Mouse (Mus musculus): Measurements from ENCODE around the gene Lrrn2. TPM values are rescaled to one million over a fixed set of nuclear protein-coding genes. Genes with fewer than 3 reads are reported as not detected.

Gene Lrrn2
- total RNA-seq (2015; ENCODE audit: low replicate concordance) (not detected in 2 replicates), total RNA-seq (2017; ENCODE audit: low replicate concordance) (not detected in 2 replicates)

GRCm38 (mm10) chr1:132880161-132881005 lies at the start of gene Lrrn2:
TSS of gene Lrrn2 (plus strand) at chr1:132880273.
- ATAC-seq (replicated peaks; ENCODE audit: low FRiP score, poor library complexity, severe bottlenecking) = no peak

DNA sequence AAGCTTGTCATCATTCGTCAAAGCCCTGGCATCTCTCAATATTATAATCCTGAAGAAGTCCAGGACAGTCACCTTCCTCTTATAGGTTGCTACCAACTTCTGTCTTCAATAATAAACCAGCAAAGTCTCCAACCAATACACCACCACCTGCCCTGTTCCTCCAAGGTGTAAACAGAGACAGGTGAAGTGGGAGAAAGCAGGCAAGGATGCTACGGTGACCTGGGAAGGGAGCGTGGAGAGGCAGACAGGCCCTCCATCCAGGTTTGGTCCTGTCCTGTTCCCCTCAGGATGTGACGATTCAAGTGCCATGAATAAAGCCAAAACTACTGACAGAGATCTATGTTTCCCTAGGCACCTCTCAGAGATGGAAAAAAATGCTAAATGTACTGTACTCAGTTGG lies 48.1 kb upstream of the Lrrn2 start:
- ATAC-seq (replicated peaks; ENCODE audit: low FRiP score, poor library complexity, severe bottlenecking) = no peak

DNA sequence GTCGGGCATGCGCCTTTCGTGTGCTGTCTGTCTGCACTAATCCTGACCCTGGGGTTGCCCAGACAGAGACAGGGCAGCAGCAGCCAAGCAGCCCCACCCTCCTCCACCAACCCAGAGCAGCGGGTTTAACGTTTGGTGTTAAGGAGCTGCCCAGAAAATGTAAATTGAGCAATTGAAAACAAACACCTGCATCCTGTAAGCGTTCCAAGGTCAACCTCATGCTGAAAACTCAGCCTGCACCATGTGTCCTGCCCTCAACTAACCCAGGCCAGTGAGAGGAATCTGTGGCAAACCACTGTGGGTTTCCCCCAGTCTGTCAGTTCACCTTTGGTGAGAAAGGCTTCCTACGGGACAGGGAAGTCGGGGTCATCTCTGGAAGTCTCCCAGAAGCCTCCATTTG lies 46.0 kb upstream of the Lrrn2 start:
- no peak for ATAC-seq (replicated peaks; ENCODE audit: low FRiP score, poor library complexity, severe bottlenecking)

GRCm38 (mm10) chr1:132836895-132837294 lies 43.2 kb upstream of the Lrrn2 start:
- ATAC-seq (replicated peaks; ENCODE audit: low FRiP score, poor library complexity, severe bottlenecking) = no peak

DNA sequence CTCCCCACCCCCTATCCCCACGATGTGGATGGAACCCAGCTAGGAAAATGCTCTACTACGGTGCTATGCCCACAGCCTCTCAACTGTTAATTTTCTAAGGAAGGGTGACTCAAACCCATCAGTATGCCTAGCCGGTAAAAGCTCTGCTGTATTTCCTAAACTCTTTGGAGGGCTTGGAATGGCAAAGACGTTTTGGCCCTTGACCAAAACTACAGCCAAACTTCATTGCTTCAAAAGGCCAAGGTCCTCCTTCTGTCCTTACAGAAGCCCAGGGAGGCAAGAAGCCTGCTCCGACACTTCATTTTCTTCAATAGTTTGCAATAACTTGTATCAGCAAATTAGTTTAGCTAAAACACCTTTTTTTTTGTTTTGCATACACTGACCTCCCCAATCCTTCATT lies 42.4 kb upstream of the Lrrn2 start:
- ATAC-seq (replicated peaks; ENCODE audit: low FRiP score, poor library complexity, severe bottlenecking) = no peak

- ATAC-seq (replicated peaks; ENCODE audit: low FRiP score, poor library complexity, severe bottlenecking) = no peak
Observed at GRCm38 (mm10) chr1:132838371-132838770, 41.7 kb upstream of the Lrrn2 start.

GRCm38 (mm10) chr1:132843612-132844011 lies 36.5 kb upstream of the Lrrn2 start:
- ATAC-seq (replicated peaks; ENCODE audit: low FRiP score, poor library complexity, severe bottlenecking) = no peak

- ATAC-seq (replicated peaks; ENCODE audit: low FRiP score, poor library complexity, severe bottlenecking) = no peak
Observed at GRCm38 (mm10) chr1:132844088-132844804, 35.8 kb upstream of the Lrrn2 start.

GRCm38 (mm10) chr1:132845766-132846165 lies 34.3 kb upstream of the Lrrn2 start:
- ATAC-seq (replicated peaks; ENCODE audit: low FRiP score, poor library complexity, severe bottlenecking) = no peak

GRCm38 (mm10) chr1:132850809-132851208 lies 29.3 kb upstream of the Lrrn2 start:
- no peak for ATAC-seq (replicated peaks; ENCODE audit: low FRiP score, poor library complexity, severe bottlenecking)

GRCm38 (mm10) chr1:132851296-132851695 lies 28.8 kb upstream of the Lrrn2 start:
- no peak for ATAC-seq (replicated peaks; ENCODE audit: low FRiP score, poor library complexity, severe bottlenecking)

GRCm38 (mm10) chr1:132851771-132852170 lies 28.3 kb upstream of the Lrrn2 start:
- no peak for ATAC-seq (replicated peaks; ENCODE audit: low FRiP score, poor library complexity, severe bottlenecking)

- no peak for ATAC-seq (replicated peaks; ENCODE audit: low FRiP score, poor library complexity, severe bottlenecking)
Observed at GRCm38 (mm10) chr1:132853312-132853711, 26.8 kb upstream of the Lrrn2 start.

GRCm38 (mm10) chr1:132858516-132859383 lies 21.3 kb upstream of the Lrrn2 start:
- no peak for ATAC-seq (replicated peaks; ENCODE audit: low FRiP score, poor library complexity, severe bottlenecking)

DNA sequence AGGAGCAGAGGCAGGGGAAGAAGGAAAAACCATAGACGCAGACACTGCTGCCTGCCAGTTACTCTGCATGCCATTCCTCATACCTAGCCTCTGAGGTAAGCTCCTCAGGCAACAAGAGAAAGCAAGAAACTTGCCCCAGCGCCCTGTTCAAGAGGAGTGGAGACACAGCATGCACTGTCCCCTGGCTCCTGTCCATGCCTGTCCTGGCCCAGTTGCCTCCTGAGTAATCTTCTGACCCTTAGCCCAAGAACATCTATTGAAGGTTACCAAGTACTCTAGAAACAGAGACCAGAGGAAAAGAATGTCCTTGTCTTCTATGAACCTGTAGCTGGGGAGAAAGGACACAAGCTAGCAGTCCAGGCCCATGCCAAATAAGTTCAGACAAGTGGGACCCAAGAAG lies 15.9 kb upstream of the Lrrn2 start:
- ATAC-seq (replicated peaks; ENCODE audit: low FRiP score, poor library complexity, severe bottlenecking) = no peak

- ATAC-seq (replicated peaks; ENCODE audit: low FRiP score, poor library complexity, severe bottlenecking) = no peak
Observed at GRCm38 (mm10) chr1:132865585-132865984, 14.5 kb upstream of the Lrrn2 start.

DNA sequence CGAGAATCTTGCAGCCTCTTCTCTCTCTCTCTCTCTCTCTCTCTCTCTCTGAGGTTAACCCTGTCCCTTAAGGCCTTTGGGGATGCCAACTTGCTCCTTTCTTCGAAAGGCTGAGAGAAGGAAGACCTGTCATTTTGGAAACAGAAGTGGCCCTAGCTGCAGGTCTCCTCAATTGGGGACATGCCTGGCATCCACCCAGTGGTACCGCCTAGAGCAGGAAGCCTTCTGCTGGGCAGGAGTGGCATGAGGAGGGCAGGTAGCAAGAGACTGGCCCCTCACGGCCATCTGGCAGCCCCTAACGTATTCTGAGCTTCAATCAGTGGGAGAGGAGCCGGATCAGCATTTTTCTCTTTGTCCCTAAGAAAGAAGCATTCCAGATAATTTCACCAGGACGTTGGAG lies 9.7 kb upstream of the Lrrn2 start:
- ATAC-seq (replicated peaks; ENCODE audit: low FRiP score, poor library complexity, severe bottlenecking) = no peak

DNA sequence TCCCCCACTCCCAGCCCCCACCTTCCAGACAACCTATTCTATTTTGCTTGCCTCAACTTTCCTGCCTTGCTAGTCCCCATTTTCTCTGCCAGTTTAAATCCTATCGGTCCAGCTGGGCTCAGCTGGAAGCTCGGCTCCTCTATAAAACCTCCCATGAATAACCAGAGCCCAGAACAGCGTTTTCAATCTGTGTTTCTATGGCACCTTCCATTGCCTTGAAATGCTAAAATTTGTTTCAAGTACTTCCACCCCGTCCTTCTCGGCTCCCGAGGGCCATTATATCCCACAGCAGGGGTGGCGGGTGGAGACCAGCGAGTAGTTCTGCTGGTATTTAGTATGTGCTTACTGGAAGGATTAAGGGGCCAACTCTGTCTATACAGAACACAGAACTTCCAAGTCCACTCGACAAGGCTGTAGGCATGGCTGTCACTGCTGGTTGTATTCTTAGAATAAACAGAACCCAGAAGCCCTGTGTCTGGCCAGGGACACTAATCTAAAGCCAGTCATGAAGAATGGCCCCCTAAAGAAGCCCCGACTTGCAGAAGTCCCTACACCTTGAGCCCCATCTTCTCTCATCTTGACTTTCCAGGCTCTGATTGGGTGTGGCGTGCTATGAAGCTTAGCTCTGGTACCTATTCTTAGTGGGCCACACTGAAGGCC lies 992 bp upstream of the Lrrn2 start:
- ATAC-seq (replicated peaks; ENCODE audit: low FRiP score, poor library complexity, severe bottlenecking) = no peak

DNA sequence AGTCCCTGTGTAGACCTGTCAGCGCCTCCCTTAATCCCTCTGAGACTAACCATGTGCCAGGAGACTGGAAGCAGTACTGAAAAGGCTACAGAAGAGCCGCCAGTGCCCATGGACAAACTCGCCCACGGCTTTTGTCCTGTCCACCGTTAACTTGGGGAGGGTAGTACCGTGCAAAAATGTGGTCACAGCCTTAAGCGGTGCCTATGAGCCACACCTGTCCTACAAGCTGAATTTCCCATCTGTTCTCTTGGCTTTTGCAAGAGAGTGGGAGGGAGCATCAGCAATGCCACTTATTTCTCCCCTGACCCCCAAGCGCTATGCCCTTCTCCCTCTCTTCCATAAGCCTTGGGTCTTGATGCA lies 292 bp upstream of the Lrrn2 start:
- no peak for ATAC-seq (replicated peaks; ENCODE audit: low FRiP score, poor library complexity, severe bottlenecking)

All from erythroblast, adult 5-6 weeks (primary cell).